Mouse (Mus musculus) frontal cortex, postnatal 10 days (tissue): ENCODE data around the gene Dysf.

Source experiments
- DNase-seq, 2 experiments: peaks; one replicate each; pipeline ENCODE4 v3.0.0; 2022; ENCODE audit warnings: low spot score in 2 of 2, mixed read lengths in 1 of 2

The Dysf gene

GRCm38 (mm10) chr6:84111106-84111505 is 102.7 kb downstream of the Dysf start:
- DNase-seq, result no peak

DNA sequence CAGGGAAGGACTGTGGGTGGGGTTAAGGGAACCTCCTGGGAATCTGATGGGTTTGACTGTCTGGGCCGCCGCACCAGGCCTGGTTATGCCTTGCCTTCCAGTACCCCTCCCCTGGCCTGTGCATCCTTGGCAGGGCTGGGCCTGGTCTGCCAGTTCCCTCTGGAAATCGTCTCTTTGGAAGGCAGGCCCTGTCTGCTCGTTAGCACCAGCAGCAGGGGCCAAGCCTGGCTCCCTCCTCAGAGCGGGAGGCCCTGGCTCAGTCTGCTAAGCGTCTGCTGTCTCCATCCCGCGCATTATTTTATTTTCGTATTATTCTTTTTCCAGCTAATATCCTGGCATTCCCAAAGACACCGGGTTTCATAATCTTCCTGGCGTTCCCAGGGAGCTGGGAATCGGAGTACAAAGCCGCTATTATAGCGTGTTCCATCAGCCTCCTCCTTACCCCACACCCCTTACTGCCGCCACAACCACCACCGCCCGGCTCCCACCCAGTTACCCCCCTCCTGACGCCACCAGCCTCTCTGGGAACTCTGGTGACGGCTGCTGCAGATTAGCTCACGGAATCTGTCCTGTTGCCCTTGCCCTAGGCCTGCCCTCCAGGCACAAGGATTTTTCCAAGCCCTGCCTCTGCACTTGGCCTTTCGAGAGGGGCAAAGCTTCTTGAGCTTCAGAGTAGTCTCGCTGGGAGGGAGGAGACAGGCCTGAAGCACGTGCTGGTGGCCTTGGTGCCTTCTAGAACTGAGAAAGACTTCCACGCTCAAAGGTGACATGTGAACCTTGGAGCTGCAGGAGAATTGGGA is 111.5 kb downstream of the Dysf start:
- DNase-seq, result no peak

GRCm38 (mm10) chr6:84124609-84125008 is 116.2 kb downstream of the Dysf start:
- no peak for DNase-seq

GRCm38 (mm10) chr6:84125101-84125500 is 116.7 kb downstream of the Dysf start:
- no peak for DNase-seq

DNA sequence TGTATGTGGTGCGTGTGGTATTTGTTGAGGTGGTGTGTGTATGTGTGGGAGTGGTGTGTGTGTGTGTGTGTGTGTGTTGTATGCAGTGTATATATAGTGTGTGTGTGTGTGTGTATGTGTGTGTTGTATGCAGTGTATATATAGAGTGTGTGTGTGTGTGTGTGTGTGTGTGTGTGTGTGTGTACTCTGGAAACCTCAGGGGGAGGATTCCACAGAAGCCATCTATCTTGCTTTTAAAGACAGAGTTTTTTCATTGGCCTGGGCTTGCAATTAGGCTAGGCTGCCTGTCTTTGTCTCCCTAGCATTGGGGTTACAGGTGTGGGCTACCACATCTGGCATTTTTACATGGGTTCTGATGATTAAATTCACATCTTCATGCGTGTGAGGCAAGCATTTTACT is 119.8 kb downstream of the Dysf start:
- no peak for DNase-seq

GRCm38 (mm10) chr6:84130867-84131266 is 122.5 kb downstream of the Dysf start:
- no peak for DNase-seq

GRCm38 (mm10) chr6:84131539-84131938 is 123.1 kb downstream of the Dysf start:
- no peak for DNase-seq

GRCm38 (mm10) chr6:84133053-84133452 is 124.7 kb downstream of the Dysf start:
- DNase-seq, result no peak

- no peak for DNase-seq
These were observed 125.8 kb downstream of the Dysf start for GRCm38 (mm10) chr6:84133996-84134721.

DNA sequence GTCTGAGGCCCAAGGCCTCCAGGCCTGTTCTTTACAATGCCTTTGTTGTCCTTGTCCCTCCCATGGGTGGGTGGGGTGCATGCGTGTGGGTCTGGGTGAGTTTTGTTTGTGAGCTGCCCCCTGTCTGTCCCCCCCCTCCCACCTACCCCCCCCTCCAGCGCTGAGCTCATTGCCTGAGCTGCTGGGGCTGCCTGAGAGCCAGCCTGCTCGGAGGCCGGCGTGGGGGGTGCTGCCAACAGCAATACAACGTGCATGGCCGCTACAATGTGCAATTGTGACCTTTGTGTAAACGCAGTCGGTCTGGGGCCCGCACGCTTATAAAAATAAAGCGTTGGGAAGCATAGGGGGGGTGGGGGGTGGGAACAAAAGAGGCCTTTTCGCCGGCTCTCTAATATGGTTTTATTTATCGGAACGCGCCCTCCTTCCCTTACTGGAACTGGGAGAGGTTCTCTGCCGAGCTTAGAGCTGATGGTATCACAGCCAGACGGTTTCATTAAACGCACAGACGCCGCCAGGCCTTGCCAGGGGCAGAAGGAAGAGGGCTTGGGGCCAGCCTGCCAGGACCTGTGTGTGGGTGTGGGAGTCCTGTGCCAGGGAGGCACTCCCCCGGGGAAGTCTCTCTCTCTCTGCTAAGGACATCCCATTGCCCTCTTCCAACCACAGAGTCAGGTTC is 126.5 kb downstream of the Dysf start:
- peak in 1 of 2 experiments; percentile 12 for DNase-seq

GRCm38 (mm10) chr6:84135709-84136108 is 127.3 kb downstream of the Dysf start:
- no peak for DNase-seq

DNA sequence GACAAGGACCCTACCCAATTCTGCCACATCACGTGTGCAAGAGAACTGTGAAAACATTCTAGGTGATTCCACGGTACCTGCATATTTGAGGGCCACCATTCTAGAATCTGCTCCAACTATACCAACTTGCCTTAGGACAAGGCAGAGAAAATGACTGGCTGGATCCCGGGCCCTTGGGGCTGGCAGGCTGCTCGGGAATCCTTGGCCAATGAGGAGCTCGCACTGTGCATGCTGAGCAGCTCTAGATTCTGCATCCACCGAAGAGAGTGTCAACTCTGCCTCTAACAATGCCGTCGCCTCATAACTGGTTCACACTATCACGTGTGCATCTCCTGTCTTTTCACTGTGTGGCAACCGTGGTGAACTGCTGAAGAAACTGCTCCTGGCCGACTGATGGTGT is 128.0 kb downstream of the Dysf start:
- no peak for DNase-seq

DNA sequence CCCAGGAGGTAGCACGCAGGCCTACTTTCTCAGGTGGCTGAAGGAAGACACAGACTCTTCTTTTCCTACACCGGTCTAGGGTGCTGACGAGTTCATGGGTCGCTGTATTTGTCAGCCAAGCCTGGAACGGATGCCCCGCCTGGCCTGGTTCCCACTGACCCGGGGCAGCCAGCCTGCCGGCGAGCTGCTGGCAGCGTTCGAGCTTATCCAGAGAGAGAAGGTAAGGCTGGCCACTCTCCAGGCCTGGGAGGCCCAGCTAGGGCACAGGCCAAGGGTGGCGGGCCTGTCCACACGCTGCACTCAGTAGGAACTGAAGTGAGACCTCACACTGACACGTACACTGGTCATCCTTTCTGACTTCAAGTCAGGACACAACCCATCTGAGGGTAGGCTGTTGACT is 131.5 kb downstream of the Dysf start:
- no peak for DNase-seq

DNA sequence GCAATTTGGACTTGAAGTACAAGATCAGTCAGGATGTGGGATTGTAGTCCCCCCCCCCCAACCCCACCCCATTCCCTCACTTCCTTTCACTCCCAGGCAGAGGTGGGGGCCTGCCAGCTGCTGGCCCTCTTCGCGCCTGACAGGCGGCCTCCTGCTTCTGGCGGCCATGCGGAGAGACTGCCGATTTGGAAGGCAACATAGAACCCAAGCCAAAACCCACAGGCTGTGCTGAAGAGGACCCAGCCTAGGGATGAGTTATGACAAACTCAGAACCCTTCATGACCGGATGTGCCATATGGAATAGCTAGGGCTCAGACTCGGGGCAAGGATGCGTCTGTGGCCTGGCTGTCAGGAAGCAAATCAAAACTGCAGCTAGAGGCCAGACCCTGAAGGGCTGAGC is 134.1 kb downstream of the Dysf start:
- no peak for DNase-seq

DNA sequence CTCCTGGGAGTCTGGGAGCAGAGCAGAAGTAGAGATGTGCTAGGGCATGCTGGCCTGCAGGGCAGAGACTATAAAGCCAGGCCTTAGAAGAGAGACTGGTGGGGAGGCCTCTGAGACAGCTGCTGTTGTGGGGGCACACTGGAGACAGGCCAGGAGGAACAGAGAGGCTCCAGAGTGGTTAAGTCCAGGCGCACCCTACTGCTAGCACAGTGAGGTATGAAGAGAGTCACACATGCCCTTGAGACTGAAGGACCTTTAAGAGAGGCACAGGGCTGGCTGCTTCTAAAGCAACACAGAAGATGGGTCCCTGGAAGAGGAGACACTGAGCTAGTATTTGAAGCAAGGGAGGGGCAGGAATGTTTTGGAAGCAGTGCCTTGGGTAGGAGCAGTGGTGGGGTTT is 134.9 kb downstream of the Dysf start:
- DNase-seq, result no peak

DNA sequence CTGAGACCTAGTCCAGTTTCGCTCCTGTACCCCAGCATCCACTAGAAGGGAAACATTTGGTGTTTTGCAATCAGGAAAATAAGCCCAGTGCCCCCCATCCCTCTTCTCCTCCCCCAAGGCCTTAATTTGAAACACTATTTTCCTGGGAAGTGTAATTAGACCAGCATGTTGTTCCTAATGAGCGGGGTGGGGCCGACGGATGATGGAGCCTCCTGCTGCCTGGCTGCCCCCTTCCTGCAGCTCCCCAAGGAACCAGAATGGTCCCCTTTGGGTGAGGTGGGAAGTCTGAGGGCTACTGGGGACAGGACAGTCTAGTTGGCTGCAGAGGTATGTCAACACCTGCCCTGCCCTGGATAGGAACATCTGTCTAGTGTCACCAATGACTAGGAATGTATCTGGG is 136.0 kb downstream of the Dysf start:
- no peak for DNase-seq

- DNase-seq, result no peak
These were observed 139.0 kb downstream of the Dysf start for GRCm38 (mm10) chr6:84147206-84148004.

DNA sequence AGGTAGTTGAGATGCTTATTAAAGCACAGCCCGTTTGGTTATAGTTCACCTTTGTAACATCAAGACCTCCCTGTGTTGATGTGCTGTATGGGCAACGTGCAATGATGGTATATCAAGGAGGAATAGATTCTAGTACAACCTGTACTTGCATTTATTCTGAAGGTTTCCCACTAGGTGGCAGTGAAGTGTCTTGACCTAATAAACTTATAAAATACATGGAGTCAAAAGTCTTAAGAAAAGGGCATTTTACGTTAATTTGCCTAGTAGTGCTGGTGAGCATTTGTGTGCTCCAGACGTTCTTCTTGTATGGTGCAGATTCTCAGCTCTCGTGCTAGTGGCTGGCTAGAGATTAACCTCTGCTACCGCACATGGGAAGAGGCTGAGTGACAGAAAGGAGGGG is 140.1 kb downstream of the Dysf start:
- no peak for DNase-seq

DNA sequence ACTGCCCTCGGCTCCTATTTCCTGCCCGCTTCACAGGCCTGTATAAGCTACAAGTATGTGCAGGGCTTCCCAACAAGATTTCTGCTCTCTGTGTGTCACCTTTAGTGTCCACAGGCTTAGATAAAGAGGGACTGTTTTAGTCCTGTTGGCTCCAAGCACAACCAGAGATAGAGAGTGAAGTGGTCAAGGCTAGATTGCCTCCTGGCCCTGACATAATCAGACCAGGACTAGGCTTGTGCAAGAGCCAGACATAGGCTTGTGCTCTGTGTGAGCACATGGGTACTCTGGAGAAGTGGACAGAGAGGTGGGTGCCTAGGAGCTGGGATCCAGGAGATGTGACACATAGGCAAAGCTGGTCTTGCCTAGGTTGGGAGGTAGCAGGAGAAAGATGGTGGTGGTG is 146.1 kb downstream of the Dysf start:
- no peak for DNase-seq

GRCm38 (mm10) chr6:84155765-84156164 is 147.4 kb downstream of the Dysf start:
- no peak for DNase-seq

DNA sequence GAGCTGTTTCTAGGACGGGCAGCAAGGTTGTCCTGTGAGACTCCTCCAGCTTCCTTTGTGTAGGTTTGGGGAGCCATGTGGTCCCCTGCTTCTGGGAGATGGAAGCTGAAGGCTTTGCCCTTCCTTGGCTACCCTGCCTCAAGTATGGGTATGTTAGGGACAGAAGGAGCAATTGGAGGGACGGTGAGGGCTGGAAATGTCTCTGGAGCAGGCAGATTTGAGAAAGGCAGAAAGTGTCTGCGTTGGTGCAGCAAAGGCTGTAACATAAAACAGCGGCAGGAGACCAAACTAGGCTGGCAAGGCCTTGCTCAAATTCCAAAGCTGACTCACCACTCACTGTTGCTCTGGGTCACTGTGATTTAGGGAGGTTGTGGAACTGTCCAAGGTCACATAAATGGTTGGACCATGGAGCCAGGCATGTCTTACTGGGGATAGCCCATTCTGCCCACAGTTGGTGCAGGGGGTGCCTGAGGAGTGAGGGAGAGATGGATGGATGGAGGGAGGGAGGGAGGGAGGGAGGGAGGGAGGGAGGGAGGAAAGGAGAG is 148.2 kb downstream of the Dysf start:
- DNase-seq, result no peak

GRCm38 (mm10) chr6:84159046-84159445 is 150.7 kb downstream of the Dysf start:
- DNase-seq, result no peak
